Mouse (Mus musculus): ENCODE measurements at regions not wholly inside any gene's neighbourhood (a gene's known extent, or its start where the extent isn't known, plus 50 kb on each side); places are given as distances from the start of the nearest gene placed in this dataset.

DNA sequence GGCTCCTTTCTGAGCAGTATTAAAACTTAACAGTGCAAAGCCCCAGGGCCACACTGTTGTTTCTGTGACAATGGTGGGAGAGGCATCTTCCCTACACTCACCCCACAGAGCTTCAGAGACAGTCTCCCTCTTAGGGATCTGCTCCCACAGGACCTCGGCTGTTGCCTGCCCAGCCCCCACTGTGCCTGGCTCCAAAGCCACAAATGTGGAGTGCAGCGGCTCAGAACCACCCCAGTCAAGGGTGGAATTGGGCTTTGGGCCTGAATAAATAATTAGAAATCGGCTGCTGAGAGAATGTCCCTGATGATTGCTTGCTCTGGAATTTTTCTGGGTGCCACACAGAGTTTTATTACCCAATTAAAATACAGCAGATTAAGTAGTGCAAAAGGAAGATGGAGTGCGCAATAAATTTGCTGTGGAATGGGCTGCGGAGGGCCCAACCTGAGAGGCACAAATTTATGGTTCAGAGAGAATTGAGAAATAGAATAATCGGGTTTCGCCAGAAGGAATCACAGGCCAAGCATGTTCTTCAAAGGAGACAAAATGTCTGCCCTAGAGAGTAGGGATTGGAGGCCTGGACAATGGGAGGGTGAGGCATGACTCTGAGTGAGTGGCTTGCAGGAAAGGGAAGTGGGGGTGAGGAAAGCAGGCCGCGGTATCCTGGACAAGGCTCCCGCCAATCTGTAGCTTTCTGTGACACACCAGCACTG, 56.4 kb downstream of the Cd24a start:
- DNase-seq (ENCODE audit: low spot score in 2 of 2) = no peak

DNA sequence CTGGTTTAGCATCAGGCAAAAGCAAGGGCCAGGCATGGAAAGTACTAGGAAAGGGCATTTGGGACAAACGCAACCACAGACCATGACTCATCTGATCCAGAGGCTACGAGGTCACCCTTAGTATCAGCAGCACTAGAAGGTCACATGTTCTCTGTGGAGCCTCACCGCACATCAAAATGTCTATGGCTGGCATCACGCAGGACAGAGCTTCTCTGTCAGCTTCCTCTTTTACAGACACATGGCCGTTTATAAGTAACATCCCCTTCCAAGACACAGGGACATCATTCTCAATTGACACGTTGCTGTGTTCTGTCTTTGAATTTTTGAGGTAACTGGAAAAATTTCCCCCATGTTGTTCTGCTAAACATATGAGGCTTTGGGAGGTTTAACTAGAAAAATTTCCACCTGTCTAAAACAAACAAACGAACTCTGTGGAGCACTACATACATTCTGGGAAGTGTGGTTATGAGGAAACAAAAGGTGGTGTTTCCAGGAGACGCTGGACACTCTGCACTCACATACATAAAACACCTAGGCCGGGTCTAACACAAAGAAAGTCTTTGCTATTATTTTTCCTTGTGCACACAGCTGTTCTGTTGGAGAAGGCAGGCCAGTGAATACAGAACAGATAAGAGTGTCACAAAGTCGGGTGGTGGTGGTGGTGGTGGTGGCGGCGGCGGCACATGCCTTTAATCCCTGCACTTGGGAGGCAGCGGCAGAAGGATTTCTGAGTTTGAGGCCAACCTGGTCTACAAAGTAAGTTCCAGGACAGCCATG, 63.3 kb downstream of the Cd24a start:
- DNase-seq (ENCODE audit: low spot score in 2 of 2) = no peak

DNA sequence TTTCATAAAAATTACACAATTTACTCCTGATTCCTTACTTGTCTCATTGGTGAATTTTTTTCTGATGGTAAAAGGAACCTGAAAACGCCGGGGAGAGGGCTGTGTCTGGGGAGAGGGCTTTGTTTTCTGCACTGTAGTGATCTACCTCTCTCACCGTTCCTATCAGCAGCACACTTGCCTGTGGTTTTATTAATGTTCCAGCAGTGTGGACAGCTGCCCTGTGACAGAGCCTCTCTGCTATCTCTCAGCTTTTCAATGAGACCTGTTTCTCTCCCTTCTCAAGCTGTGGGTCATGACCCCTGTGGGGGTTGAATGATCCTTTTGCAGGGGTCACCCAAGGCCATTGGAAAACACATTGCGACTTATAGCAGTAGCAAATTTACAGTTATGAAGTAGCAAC, 68.2 kb downstream of the Cd24a start:
- DNase-seq (ENCODE audit: low spot score in 2 of 2) = no peak

DNA sequence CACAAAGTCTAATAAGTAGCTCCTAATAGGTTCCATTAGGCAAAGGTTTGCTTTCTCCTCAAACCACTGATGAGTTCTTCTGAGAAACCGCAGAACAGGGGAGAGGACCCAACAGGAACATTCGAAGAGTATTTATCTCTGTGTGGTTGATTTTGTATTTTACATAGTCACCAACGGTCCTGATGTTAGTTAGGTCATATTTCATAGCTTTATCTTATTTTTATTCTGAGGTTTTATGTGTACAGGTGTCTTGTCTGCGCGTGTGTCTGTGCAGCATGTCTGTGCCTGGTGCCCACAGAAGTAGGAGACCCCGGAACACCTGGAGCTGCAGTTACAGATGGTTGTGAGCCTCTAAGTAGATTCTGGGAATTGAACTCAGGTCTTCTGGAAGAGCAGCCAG, 68.9 kb downstream of the Cd24a start:
- DNase-seq (ENCODE audit: low spot score in 2 of 2) = no peak

DNA sequence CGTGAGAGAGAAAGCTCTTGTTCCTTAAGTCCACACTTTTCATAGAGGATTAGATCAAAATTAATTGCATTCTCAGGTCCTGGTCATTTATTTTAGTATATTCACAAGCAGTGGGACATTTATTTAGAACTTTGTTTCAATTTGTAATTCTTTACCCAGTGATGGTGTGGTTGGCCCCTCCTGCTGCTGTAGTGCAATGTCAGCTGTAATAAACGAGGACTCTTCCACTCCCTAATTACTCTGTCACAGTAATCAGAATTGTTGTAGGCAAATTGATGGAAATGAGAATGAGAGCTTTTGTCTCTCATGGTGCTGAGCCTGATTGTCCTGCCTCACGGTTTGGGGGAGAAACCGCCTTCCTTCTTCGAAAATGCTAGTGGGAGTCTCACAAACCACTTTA, 70.1 kb downstream of the Cd24a start:
- no peak for DNase-seq (ENCODE audit: low spot score in 2 of 2)

DNA sequence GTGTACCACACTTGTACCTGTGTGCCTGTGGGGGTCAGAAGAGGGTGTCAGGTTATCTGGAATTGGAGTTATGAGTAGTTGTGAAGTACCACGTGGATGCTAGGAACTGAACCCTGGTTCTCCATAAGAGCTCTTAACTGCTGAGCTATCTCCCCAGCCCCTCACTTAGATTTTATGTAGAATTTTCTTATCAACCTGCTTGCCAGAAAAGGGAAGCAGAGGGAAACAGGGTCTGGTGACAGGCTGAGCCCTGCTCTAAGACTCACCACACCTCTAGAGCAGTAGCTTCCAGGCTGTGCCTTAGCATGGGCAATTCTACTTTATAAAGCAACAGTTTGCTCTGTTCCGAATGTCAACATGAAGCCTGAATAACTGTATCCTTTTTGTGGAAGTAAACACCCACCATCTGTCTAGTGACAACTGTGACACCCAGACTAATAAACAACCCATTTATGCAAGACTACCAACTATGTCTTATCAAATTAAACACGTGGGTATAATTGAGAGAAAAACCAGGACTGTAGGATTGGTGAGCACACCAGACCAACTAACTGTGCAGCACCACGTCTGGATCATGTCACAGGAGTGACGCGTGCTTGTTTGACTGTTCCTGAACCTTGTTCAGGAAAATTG, 70.8 kb downstream of the Cd24a start:
- no peak for DNase-seq (ENCODE audit: low spot score in 2 of 2)

DNA sequence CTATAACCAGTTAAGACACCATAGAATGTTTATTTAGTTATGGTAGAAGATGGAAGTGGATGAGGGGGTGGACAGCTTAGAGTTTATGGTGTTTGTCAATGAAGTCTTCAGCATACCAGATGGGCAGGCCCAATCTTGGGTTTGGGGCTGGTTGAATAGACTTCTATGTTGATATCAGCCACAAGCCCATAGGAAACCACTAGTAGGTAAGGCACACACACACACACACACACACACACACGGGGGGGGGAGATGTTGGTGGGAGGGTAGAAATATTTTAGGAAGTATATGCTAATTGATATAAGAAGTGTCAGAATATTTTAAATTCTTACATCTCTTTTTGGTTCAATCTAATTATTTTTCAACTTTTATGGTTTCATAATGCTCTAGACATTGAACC, 72.4 kb downstream of the Cd24a start:
- no peak for DNase-seq (ENCODE audit: low spot score in 2 of 2)

DNA sequence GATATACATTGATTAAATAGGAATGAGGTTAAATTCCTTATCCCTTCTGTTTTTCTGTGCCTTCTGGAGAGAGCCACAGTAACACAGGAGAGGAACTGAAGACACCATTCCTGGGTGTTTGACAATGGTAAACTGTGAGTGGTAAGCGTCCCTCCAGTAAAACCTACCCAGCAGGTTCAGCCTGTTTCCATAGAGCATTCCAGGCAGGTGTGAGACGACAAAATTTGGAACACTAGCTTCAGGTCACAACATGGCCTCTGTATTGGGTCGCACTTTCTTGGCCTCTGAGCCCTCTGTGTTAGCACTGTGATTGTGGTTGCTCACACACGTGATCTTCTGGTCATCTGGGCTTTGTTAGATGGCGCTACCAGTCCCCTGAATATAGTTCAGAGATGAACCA, 73.4 kb downstream of the Cd24a start:
- DNase-seq (ENCODE audit: low spot score in 2 of 2) = no peak

DNA sequence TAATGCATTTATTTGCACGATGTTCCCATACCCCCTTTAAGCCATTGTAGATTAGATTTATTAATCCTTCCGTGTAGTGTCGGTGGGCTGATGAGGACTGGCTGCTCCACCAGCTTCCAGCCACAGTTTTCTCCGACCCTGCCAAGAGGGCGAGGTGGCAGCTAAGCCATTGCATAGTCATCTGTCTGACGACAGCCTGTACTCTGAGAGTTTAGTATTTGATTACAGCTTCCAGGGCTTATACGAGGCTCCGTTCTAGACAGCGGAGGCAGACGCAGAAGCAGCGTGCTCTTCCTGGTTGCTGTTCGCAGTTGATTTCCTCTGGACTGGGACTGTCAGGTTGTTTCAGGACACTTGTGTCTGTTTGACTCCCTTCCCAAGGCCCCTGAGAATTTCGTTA, 73.8 kb downstream of the Cd24a start:
- DNase-seq (ENCODE audit: low spot score in 2 of 2) = no peak

DNA sequence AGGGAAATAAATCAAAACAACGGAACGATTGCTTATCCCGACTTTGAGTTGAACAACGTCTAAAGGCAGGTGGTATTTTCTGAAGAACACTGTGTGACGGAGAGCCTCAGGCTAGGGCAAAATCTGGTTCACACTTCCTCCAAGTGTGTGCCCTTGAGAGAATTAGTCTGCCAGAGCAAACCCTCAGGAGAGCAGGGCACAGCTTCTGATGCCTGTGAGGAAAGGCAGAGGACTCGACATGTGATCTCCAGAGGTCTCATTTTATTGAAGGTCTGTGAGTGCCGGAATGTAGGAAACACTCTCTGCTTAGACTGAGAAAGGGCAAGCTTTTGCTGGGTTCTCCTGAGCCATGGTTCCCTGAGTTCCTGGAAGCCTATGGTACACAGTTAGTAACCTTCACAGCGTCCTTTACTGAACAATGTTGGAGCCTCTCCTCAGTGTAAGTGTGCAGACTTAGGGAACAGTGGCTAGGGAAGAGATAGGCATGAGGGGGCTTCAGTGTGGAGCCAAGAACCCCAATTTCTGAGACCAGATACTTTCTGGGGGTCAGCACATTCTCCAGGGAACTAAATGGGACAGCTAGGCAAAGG, 77.1 kb downstream of the Cd24a start:
- no peak for DNase-seq (ENCODE audit: low spot score in 2 of 2)

DNA sequence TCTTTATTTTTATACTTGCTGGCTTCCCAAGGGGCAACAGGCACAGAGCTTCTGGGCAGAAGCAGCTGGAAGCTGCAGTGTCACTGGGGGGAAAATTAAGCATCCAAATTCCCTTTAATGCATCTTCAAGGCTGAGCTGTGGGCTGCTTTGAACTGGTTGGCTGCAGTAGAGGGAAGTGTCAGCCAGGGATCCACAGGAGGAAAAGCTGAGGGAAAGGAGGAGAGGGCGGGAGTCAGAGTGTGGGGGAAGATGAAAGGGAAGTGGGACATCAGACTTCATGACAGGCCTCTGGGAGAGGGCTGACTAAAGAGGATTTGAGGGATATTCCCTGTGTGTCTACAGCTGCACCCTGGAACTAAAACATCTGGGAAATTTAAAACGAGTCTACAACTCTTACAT, 77.6 kb downstream of the Cd24a start:
- DNase-seq (ENCODE audit: low spot score in 2 of 2) = no peak

DNA sequence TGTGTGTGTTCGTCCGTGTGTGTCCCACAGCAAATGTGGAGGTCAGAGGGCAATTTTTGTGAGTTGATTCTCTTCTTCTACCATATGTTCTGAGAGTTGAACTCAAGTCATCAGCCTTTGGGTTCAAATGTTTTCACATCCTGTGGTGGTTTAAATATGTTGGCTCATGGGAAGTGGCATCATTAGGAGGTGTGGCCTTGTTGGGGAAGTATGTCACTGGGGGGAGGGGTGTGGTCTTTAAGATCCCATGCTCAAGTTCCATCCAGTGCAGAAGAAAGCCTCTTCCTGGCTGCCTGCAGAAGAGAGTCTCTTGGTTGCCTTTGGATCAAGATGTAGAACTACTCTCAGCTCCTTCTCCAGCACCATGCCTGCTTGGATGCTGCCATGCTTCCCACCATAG, 78.1 kb downstream of the Cd24a start:
- DNase-seq (ENCODE audit: low spot score in 2 of 2) = no peak

DNA sequence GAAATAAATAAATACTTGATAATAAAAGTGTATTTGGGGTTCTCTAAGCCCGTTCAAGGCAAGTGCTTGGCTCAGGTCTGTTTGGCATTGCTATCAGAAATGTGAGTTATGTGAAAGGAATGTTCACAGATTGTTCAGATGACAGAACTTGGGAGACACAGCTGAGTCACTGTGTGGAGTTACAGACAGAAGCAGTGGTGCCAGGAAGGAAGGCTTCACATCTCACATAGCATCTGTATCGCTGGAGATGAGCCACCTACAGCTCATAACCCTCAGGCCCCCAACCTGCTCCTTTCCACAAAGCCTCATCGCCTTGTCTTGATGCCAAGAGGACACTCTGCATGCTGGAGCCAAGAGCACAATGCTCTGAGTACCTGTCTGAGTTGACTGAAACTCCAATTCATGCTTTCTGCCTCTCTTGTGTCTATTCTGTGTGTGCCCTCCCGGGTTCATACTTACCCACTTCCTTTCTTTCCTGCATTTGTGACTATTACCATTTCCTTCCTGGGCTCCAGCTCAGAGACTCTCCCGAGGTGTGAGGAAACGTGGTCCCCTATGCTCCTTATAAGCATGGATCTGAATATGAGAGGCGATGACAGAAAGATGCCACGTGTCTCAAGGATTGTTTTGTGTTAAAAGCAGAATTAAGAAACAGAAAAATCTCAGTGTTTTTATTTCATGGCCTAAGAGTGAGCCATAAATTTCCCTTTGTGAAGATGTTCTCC, 79.6 kb downstream of the Cd24a start:
- DNase-seq (ENCODE audit: low spot score in 2 of 2) = no peak

DNA sequence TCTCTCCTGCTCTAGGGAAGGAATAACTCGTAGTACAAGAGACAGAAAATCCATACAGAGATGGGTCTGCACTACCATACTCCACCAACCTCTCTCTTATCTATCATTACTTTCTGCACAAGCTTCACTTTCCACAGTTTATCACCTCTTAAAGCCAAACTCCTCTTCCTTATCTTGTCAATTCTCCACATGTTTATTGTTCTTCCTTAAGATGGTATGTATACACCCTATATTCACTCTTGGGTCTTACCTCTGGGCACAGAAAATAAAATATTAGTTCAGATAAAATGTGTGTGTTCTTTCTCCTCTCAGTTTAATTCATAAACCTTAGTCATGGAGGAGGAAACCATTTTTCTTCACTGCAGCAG, 80.1 kb downstream of the Cd24a start:
- DNase-seq (ENCODE audit: low spot score in 2 of 2) = no peak

DNA sequence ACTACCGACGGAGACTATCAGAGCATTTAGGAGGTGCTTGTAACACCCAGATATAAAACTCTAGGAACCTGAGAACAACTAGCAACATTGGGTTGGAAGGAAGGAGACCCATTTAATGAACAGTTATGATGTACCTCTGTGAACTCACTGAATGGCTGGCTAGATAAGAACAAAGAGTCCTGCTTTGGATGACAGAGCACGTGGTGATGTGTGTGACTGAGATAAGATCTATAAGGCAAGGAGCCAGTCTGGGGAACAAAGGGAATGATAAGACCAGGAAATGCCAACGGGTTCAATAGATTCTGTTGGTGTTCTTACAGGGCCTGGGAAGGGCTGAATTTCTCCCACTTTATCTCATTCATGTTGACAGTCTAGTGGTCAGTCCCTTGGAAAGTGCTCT, 86.8 kb downstream of the Cd24a start:
- no peak for DNase-seq (ENCODE audit: low spot score in 2 of 2)

DNA sequence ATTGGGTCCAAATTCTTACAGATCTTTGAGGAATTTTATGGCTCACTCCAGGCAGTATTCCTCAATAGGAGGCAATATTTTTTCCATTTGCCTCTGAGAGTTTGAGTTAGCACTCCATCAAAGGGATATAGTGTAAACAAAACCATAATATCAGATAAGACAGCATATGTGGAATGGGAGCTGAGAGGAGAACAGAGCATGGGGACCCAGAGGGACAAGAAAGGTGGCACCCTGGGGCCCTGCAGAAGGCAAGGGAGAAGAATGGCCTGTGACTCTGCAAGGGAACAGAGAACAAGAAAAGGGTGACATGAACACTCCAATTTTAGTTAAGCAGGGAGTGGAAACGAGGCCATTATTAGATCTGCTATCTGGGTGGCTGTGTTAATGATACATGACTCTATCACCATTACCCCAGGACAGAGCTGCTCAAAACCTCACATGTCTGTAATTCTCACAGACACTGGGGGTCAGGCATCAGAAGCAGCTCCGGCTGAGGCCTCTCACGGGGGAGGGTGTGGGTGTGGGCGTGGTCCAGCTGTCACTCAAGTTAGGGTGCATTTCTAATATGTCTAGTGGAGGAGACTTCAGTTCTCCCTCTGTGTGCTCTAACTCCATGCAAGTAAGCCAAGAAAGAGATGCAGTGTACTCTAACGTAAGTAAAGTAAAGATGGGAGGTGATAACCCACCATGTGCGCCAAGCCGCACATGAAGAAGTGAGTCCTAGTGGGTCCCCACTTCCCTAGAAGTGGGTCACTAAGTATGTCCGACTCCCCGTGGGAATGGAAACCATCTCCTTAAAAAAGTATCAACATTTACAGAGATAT, 88.4 kb downstream of the Cd24a start:
- no peak for DNase-seq (ENCODE audit: low spot score in 2 of 2)

DNA sequence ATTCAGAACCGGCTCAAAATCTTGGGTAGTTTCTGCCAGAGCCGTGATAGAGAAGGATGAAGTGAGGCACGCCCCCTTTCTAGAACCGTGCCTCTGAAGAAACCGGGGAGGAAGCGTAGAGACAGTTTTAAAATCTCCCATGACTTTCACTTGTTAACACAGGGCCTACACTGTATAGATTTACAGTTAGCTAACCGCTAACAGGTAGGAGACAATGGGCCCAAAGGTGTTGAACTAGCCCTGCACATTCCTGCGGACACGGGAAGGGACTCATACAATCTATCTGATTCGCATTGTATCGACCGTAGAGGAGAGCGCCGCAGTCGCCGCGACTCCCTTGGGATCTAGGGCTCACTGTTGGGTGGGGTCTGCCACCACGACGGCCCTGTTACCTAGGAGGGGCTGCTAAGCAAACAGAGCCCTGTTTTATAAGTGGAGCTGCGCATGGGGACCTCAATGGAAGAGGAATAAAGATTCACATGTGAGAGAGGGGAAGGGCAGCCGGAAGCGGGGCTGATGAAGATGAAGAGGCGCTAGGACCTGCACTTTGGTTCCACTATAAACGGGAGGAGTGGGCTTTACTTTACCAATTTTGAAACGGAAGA, 89.1 kb downstream of the Cd24a start:
- no peak for DNase-seq (ENCODE audit: low spot score in 2 of 2)

DNA sequence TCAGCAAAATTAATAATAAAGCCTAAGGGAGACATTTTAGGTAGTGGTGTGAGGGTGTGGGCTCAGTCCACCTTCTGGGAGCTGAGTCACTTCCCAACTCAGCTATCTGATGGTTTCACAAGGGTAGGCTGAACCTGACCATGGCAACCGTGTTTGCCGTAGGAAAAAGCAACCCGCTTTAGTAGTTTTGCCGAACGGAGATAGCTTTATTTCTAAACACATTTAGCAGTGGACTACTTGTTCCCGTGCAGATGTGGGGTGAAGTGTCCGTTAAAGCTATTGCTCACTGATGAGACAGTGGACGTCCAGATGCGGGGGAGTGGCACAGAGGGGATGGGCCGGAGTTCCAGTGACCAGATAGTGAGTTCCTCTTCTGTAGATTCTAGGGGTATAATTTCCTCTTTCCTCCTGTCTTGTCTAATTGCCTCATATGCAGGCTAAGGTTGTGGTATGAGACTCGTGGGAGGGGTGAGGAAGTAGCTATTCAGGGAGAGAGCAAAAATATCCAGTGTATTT, 89.7 kb downstream of the Cd24a start:
- no peak for DNase-seq (ENCODE audit: low spot score in 2 of 2)

DNA sequence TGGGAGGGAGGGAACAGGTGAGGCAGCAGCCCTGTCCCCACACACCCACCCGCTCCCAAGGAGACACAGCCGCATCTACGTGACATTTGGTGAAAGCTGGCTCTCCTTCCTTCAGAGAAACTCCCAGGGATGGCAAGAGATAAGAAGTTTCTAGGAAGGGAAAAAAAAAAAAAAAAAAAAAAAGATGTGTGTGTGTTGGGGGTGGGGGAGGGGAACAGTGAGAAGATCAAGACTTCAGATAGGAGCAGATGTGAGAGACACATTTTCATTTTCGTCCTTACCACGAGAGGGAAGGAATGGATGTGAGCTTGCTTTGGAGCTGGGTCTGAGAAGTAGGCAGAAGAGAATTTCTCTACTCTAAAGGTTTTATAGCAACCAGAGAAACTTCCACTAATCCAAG, 91.4 kb downstream of the Cd24a start:
- no peak for DNase-seq (ENCODE audit: low spot score in 2 of 2)

DNA sequence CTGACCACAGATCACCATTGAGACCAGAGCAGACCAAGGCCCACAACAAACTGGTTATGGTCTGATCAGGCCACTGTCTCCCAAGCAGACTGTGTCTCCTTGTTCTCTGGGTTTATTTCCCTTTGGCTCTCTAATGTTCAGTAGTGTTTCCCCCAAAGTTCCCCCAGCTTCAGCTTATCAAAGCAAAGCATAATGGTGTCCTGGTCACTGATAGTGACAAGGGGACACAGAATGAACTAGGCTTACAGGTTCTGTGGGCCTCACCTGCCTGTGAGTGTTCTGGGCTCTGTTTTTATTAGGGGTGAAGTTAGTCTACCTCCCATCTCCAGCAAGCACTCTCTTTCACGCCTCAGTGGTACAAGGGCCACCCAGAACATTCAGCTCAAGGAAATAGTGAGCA, 92.7 kb downstream of the Cd24a start:
- no peak for DNase-seq (ENCODE audit: low spot score in 2 of 2)

DNA sequence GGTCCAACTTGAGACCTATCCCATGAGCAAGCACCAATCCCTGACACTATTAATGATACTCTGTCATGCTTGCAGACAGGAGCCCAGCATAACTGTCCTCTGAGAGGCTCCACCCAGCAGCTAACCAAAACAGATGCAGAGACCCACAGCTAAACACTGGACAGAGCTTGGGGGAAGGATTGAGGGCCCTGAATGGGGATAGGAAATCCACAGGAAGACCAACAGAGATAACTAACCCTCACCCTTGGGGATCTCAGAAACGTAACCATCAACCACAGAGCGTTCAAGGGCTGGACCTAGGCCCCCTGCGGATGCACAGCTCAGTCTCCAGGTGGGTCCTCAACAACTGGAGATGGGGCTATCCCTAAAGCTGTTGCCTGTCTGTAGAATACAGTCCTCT, 93.7 kb downstream of the Cd24a start:
- DNase-seq (ENCODE audit: low spot score in 2 of 2) = no peak

Measured in cerebellum, postnatal 4 days (tissue).